Mouse (Mus musculus) liver, adult 2 months (tissue): ENCODE results near the gene Bbs9.

Experiments
- CTCF ChIP-seq: fragments of 200-500 bp; IDR thresholded peaks from 2 replicates; pipeline ENCODE4 v1.5.1; 2011; ENCODE audit warnings: low read depth, low read length, control low read depth
- POLR2A ChIP-seq: fragments of 200-500 bp; IDR thresholded peaks from 2 replicates; pipeline ENCODE4 v1.6.1; 2011; ENCODE audit warnings: low read length, control low read depth; ENCODE audit not compliant: insufficient read depth; ENCODE audit errors: extremely low read depth

- TF ChIP-seq CTCF (no peak), POLR2A (no peak)
These were observed 65.6 kb downstream of the Bbs9 start for GRCm38 (mm10) chr9:22541130-22541529.
